Mouse (Mus musculus) kidney, embryonic 14.5 days (tissue): Measurements from ENCODE around the gene Nr6a1. TPM values are rescaled to one million over a fixed set of nuclear protein-coding genes. Genes with fewer than 3 reads are reported as not detected.

Experiments used
- ATAC-seq: fragments of 200-750 bp; cut with Nextera tagmentation; 2 replicates; pipeline ENCODE4 v1.8.0; 2017; ENCODE audit warnings: moderate number of reproducible peaks, mild to moderate bottlenecking, moderate TSS enrichment, moderate library complexity; ENCODE audit not compliant: low FRiP score, low TSS enrichment
- H3K27ac ChIP-seq: fragments of 300-500 bp; sonication (generic); 2 replicates; pipeline ENCODE4 v1.5.1; 2014; ENCODE audit warnings: low read depth, mild to moderate bottlenecking, low read length, moderate library complexity, mixed read lengths
- H3K27me3 ChIP-seq: fragments of 300-500 bp; sonication (generic); 2 replicates; pipeline ENCODE4 v1.6.1; 2014; ENCODE audit warnings: mild to moderate bottlenecking, low read length; ENCODE audit not compliant: control insufficient read depth, insufficient read depth
- H3K36me3 ChIP-seq: fragments of 300-500 bp; sonication (generic); 2 replicates; pipeline ENCODE4 v1.6.1; 2014; ENCODE audit warnings: low read length, mixed read lengths; ENCODE audit not compliant: control insufficient read depth, insufficient read depth
- H3K4me1 ChIP-seq: fragments of 300-500 bp; sonication (generic); 2 replicates; pipeline ENCODE4 v1.6.1; 2014; ENCODE audit warnings: low read length, mixed read lengths; ENCODE audit not compliant: control insufficient read depth, insufficient read depth
- H3K4me2 ChIP-seq: fragments of 300-500 bp; sonication (generic); replicated peaks from 2 replicates; pipeline ENCODE4 v1.6.1; 2014; ENCODE audit warnings: low read depth, mild to moderate bottlenecking, low read length
- H3K4me3 ChIP-seq: fragments of 300-500 bp; sonication (generic); 2 replicates; pipeline ENCODE4 v1.5.1; 2014; ENCODE audit warnings: mild to moderate bottlenecking, low read length
- H3K9ac ChIP-seq: fragments of 300-500 bp; sonication (generic); 2 replicates; pipeline ENCODE4 v1.6.1; 2014; ENCODE audit warnings: low read depth, mild to moderate bottlenecking, low read length, moderate library complexity
- H3K9me3 ChIP-seq: fragments of 300-500 bp; sonication (generic); 2 replicates; pipeline ENCODE4 v1.6.1; 2016; ENCODE audit warnings: low read length; ENCODE audit not compliant: control insufficient read depth
- WGBS: fragments of 180-500 bp; shearing (Covaris S2); extraction: QIAGEN DNeasy Blood & Tissue Kit; methylation state at CpG from one replicate; pipeline ENCODE4 v1.1.7; 2014; 5-methylcytosine and 5-hydroxymethylcytosine counted together
- polyA plus RNA-seq: library from polyadenylated mRNA; unstranded; fragments of >200 nt; fragmentation: Nextera tagmentation; extraction: Ambion mirVana; gene quantifications from 2 replicates; pipeline ENCODE4 v1.2.1, GENCODE M21; 2014

The Nr6a1 gene
- polyA plus RNA-seq, 1 experiment from 2014 or later = 1.4 TPM

DNA sequence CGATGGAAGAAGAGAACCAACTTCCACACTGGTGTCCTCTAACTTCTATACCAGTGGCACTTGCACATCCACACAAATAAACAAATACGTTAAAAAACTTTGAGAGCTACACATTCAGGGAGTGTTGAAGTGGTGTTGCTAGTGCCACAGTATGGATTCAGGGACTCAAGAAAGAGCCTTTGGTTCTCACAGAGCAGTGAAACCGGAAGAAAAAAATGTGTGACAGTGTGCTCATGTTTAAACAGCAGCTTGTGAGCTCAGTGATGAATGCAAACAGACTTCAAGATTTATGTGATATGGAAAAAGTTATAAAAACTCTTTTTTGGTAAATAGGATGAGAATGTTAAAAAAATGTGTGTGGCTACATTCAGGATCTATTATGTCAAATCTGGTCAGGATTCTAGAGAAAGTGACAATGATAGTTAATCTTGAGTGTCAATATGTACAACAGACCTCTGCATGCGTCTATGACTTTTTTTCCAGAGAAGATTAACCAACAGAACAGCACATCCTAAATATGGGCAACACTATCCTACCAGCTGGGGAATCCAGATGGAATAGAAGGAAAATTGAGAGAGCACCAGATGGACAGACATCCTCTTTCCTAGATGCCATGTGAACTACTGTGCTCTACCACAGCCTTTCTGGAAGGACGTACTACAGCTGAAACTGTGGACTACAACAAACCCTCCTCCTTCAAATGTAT lies 156.6 kb downstream of the Nr6a1 start:
- H3K4me1 ChIP-seq = 0 out of 2 replicates have a peak, but pooled peaks cover 3% of the 10 kb centered on the region
- H3K9me3 ChIP-seq = no peaks in the 10 kb centered on the region
- H3K36me3 ChIP-seq = no peaks in the 10 kb centered on the region
- WGBS = 76% methylated on average over 5 of the region's 5 CpGs
- no peak for ATAC-seq
- no peaks in the 10 kb centered on the region for H3K27me3 ChIP-seq
- H3K9ac ChIP-seq = no peak overlapping the region
- H3K4me2 ChIP-seq = no peak overlapping the region
- no peak overlapping the region for H3K4me3 ChIP-seq
- H3K27ac ChIP-seq = no peak overlapping the region

- no peak overlapping the region for H3K27ac ChIP-seq
- H3K36me3 ChIP-seq = no peaks in the 10 kb centered on the region
- WGBS = 80% methylated on average over 4 of the region's 4 CpGs
- no peak for ATAC-seq
- H3K4me2 ChIP-seq = no peak overlapping the region
- no peaks in the 10 kb centered on the region for H3K27me3 ChIP-seq
- H3K9ac ChIP-seq = no peak overlapping the region
- no peak overlapping the region for H3K4me3 ChIP-seq
- no peaks in the 10 kb centered on the region for H3K9me3 ChIP-seq
- H3K4me1 ChIP-seq = 0 out of 2 replicates have a peak, but pooled peaks cover 3% of the 10 kb centered on the region
Measured at GRCm38 (mm10) chr2:38767177-38767931, 160.1 kb downstream of the Nr6a1 start.

DNA sequence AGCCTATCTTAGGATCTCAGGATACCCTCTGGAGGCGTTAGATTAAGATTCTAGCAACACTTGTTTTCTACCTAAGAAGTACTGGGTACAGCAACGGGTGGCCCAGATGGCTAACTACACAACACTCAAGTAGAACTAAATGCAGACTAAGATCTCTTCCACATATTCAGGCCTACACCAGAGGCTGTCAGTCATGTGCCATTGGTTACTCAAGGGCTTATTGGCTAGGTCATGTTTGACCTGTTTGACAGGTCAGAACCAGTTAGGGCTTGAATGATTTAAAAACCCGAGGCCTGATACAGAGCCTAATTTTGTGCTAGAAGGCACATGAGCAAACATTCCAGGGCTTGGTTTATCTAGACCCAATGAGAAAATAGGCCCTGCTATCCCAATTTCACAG lies 187.6 kb downstream of the Nr6a1 start:
- 0 out of 2 replicates have a peak, but pooled peaks cover 5% of the 10 kb centered on the region for H3K4me1 ChIP-seq
- no peaks in the 10 kb centered on the region for H3K36me3 ChIP-seq
- no peaks in the 10 kb centered on the region for H3K9me3 ChIP-seq
- H3K27me3 ChIP-seq = peaks cover 2% of the 10 kb centered on the region; the same call in 1 of the 2 replicates
- no peak overlapping the region for H3K27ac ChIP-seq
- WGBS = 83% methylated on average over 3 of the region's 3 CpGs
- H3K9ac ChIP-seq = no peak overlapping the region
- H3K4me3 ChIP-seq = no peak overlapping the region
- H3K4me2 ChIP-seq = no peak overlapping the region
- no peak for ATAC-seq

DNA sequence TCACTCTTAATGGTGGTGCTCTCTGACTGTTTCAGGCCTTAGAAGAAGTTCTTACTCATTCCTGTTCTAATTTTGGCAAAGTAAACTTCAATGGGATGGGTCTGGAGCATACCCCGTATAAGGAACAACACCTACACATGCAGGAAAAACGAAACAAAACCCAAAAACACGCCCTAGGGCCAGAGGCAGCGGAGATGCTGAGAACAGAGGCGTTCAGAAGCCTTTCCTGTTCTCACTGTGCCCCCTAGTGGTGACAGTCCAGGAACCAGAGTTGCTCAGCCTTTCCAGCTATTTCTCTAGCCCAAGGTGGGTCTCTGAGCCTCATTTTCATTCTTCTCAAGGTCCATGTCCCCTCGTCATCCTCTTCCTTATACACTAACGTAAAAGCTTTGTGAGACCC lies 188.1 kb downstream of the Nr6a1 start:
- H3K4me3 ChIP-seq = no peak overlapping the region
- 0 out of 2 replicates have a peak, but pooled peaks cover 5% of the 10 kb centered on the region for H3K4me1 ChIP-seq
- H3K9me3 ChIP-seq = no peaks in the 10 kb centered on the region
- no peaks in the 10 kb centered on the region for H3K36me3 ChIP-seq
- no peak overlapping the region for H3K9ac ChIP-seq
- H3K27ac ChIP-seq = no peak overlapping the region
- peaks cover 2% of the 10 kb centered on the region; the same call in 1 of the 2 replicates for H3K27me3 ChIP-seq
- H3K4me2 ChIP-seq = no peak overlapping the region
- WGBS = 29% methylated on average over 7 of the region's 7 CpGs
- ATAC-seq = peak; percentile 67; the same call in 1 of the 2 replicates

- no peak overlapping the region for H3K4me2 ChIP-seq
- no peak for ATAC-seq
- H3K9me3 ChIP-seq = no peaks in the 10 kb centered on the region
- no peak overlapping the region for H3K9ac ChIP-seq
- no peak overlapping the region for H3K27ac ChIP-seq
- 0 out of 2 replicates have a peak, but pooled peaks cover 5% of the 10 kb centered on the region for H3K4me1 ChIP-seq
- peaks cover 2% of the 10 kb centered on the region; the same call in 1 of the 2 replicates for H3K27me3 ChIP-seq
- H3K4me3 ChIP-seq = no peak overlapping the region
- H3K36me3 ChIP-seq = no peaks in the 10 kb centered on the region
- WGBS = 89% methylated on average over 14 of the region's 14 CpGs
Measured at GRCm38 (mm10) chr2:38738601-38739301, 188.7 kb downstream of the Nr6a1 start.

GRCm38 (mm10) chr2:38735740-38736139 lies 191.7 kb downstream of the Nr6a1 start:
- peak; percentile 68 for ATAC-seq

GRCm38 (mm10) chr2:38734721-38735120 lies 192.8 kb downstream of the Nr6a1 start:
- no peak overlapping the region for H3K9ac ChIP-seq
- WGBS = 22% methylated on average over 5 of the region's 5 CpGs
- no peak overlapping the region for H3K27ac ChIP-seq
- H3K4me3 ChIP-seq = no peak overlapping the region
- H3K27me3 ChIP-seq = peaks cover 2% of the 10 kb centered on the region; the same call in 1 of the 2 replicates
- 0 out of 2 replicates have a peak, but pooled peaks cover 5% of the 10 kb centered on the region for H3K4me1 ChIP-seq
- peak; percentile 30; the same call in 1 of the 2 replicates for ATAC-seq
- H3K4me2 ChIP-seq = no peak overlapping the region
- H3K9me3 ChIP-seq = no peaks in the 10 kb centered on the region
- H3K36me3 ChIP-seq = no peaks in the 10 kb centered on the region

More at GRCm38 (mm10) chr2:38735740-38736139, 191.7 kb downstream of the Nr6a1 start:
- Histone ChIP-seq H3K9ac (no peak overlapping the region), H3K36me3 (no peaks in the 10 kb centered on the region), H3K4me3 (no peak overlapping the region), H3K27ac (no peak overlapping the region), H3K4me2 (no peak overlapping the region), H3K4me1 (0 out of 2 replicates have a peak, but pooled peaks cover 5% of the 10 kb centered on the region), H3K9me3 (no peaks in the 10 kb centered on the region), H3K27me3 (peaks cover 2% of the 10 kb centered on the region; the same call in 1 of the 2 replicates)

DNA sequence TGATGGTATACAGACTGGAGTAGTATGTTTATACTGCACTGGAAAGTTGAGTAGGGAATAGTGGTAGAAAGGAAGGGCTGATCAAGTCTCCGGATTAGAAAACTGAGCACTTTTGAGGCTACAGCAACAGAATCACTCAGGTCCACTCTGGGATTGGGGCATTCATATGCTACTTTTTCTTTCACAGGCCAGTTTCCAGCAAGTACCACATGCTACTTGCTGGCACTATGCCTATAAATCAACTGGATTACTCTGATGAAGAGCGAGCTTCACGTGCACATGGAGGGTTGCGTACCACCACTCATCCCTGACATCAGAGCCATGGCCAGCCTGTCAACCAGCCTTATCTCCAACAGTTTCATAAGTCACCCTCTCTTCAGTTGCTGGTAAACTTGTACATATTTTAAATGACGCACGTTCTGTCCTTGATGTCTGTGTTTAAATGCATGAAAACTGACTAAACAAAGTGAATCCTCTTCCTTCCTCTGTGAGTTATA lies 197.1 kb downstream of the Nr6a1 start:
- WGBS = 87% methylated on average over 6 of the region's 6 CpGs
- Histone ChIP-seq H3K4me3 (no peak overlapping the region), H3K4me1 (0 out of 2 replicates have a peak, but pooled peaks cover under 1% of the 10 kb centered on the region), H3K9ac (no peak overlapping the region), H3K4me2 (no peak overlapping the region), H3K36me3 (no peaks in the 10 kb centered on the region), H3K9me3 (no peaks in the 10 kb centered on the region), H3K27me3 (no peaks in the 10 kb centered on the region), H3K27ac (no peak overlapping the region)
- ATAC-seq = no peak
